Mouse (Mus musculus): ENCODE data around the gene Lck. TPM values are rescaled to one million over a fixed set of nuclear protein-coding genes. Genes with fewer than 3 reads are reported as not detected.

Lck gene
- polyA plus RNA-seq, 2 experiments = 6.3 to 9.9 TPM

DNA sequence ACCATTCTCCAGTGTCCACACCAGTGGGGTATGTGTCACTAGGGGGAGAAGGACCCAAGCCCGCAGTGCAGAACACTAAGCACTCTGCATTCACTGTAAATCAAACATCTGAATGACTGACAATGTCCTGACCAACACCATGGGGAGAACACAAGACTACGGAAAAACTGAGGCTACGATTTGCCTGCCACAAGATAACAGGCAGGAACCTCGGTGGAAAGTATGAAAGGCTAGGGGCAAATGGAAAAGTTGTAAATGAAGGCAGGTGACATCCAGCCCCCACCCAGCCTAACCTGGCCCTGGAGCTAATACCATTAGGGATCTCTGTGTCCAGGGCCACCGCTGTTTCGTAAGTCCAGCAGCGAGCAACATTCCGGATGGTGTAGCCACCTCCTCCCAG is 54.9 kb downstream of the Lck start:
- 82% methylated on average over 8 of the region's 8 CpGs for WGBS

GRCm38 (mm10) chr4:129516925-129517324 is 56.5 kb downstream of the Lck start:
- Histone ChIP-seq H3K9me3 (ENCODE audit: control insufficient read depth, low read length) (no peaks in the 10 kb centered on the region), H3K4me1 (ENCODE audit: control insufficient read depth, insufficient read depth, low read length) (peaks cover 6% of the 10 kb centered on the region; the same call in 1 of the 2 replicates), H3K27ac (replicated peaks; ENCODE audit: low read depth, low read length) (0 out of 2 replicates have a peak overlapping the region, but pooled peaks have one; percentile 38), H3K27me3 (ENCODE audit: control insufficient read depth, insufficient read depth, low read length) (no peaks in the 10 kb centered on the region), H3K4me3 (replicated peaks; ENCODE audit: low read length) (no peak overlapping the region), H3K36me3 (ENCODE audit: control insufficient read depth, insufficient read depth, low read length) (peaks cover 58% of the 10 kb centered on the region), H3K4me2 (replicated peaks; ENCODE audit: low read depth, low read length, severe bottlenecking) (no peak overlapping the region), H3K9ac (ENCODE audit: low read depth, low read length, severe bottlenecking) (no peak overlapping the region)
- 28% methylated on average over 2 of the region's 2 CpGs for WGBS
- TF ChIP-seq POLR2A (IDR thresholded peaks at IDR 0.05; ENCODE audit: borderline replicate concordance, extremely low read depth, insufficient read depth, insufficient read length) = no peak
- DNase-seq (ENCODE audit: low spot score) (no peak), ATAC-seq (ENCODE audit: low FRiP score, low read depth) (no peak)

More for the DNA sequence above, 54.9 kb downstream of the Lck start:
- H3K9ac ChIP-seq (ENCODE audit: low read depth, low read length, severe bottlenecking) = no peak overlapping the region
- ATAC-seq (ENCODE audit: low FRiP score, low read depth) (no peak), DNase-seq (ENCODE audit: low spot score) (no peak)
- TF ChIP-seq POLR2A (IDR thresholded peaks at IDR 0.05; ENCODE audit: borderline replicate concordance, extremely low read depth, insufficient read depth, insufficient read length) = no peak
- H3K27ac ChIP-seq (replicated peaks; ENCODE audit: low read depth, low read length) = no peak overlapping the region
- H3K4me2 ChIP-seq (replicated peaks; ENCODE audit: low read depth, low read length, severe bottlenecking) = no peak overlapping the region
- no peaks in the 10 kb centered on the region; the same call in 1 of the 2 replicates for H3K4me1 ChIP-seq (ENCODE audit: control insufficient read depth, insufficient read depth, low read length)
- H3K4me3 ChIP-seq (replicated peaks; ENCODE audit: low read length) = no peak overlapping the region
- H3K9me3 ChIP-seq (ENCODE audit: control insufficient read depth, low read length) = no peaks in the 10 kb centered on the region
- H3K36me3 ChIP-seq (ENCODE audit: control insufficient read depth, insufficient read depth, low read length) = peaks cover 74% of the 10 kb centered on the region
- H3K27me3 ChIP-seq (ENCODE audit: control insufficient read depth, insufficient read depth, low read length) = no peaks in the 10 kb centered on the region

DNA sequence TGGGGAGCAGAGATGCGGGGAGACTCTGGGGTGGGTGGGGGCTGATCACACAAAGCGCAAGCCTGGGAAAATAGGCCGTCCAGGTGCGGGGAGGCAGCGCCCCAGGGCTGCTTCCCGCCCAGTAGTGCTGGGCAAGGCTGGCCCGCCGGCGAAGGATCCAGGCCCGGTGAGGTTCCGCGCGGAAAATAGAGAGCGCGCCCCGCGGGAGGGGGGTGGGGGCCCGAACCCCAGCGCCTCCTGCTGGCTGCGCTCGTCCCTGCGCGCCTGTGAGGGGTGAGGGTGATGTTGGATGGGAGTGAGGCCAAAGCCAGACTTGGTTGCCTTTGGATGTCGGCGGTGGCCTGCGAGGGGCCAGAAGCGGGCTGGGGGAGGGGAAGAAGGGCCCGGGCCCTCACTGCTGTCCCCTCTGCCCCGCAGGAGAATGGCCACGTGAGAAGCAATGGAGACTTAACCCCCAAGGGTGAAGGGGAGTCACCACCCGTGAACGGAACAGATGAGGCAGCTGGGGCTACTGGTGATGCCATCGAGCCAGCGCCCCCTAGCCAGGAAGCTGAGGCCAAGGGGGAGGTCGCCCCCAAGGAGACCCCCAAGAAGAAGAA is 59.0 kb downstream of the Lck start:
- H3K36me3 ChIP-seq (ENCODE audit: control insufficient read depth, insufficient read depth, low read length) = peaks cover 40% of the 10 kb centered on the region
- no peaks in the 10 kb centered on the region for H3K9me3 ChIP-seq (ENCODE audit: control insufficient read depth, low read length)
- peak; percentile 41; the same call in 1 of the 2 replicates for ATAC-seq (ENCODE audit: low FRiP score, low read depth)
- H3K4me3 ChIP-seq (replicated peaks; ENCODE audit: low read length) = peak overlapping the region; percentile 100
- WGBS = under 1% methylated on average over 30 of the region's 35 CpGs
- H3K27me3 ChIP-seq (ENCODE audit: control insufficient read depth, insufficient read depth, low read length) = no peaks in the 10 kb centered on the region
- peak overlapping the region; percentile 67 for H3K4me2 ChIP-seq (replicated peaks; ENCODE audit: low read depth, low read length, severe bottlenecking)
- TF ChIP-seq POLR2A (IDR thresholded peaks at IDR 0.05; ENCODE audit: borderline replicate concordance, extremely low read depth, insufficient read depth, insufficient read length) = no peak
- H3K9ac ChIP-seq (ENCODE audit: low read depth, low read length, severe bottlenecking) = peak overlapping the region; percentile 100
- peak overlapping the region; percentile 97 for H3K27ac ChIP-seq (replicated peaks; ENCODE audit: low read depth, low read length)
- DNase-seq (ENCODE audit: low spot score) = peak; percentile 64
- peaks cover 10% of the 10 kb centered on the region; the same call in 1 of the 2 replicates for H3K4me1 ChIP-seq (ENCODE audit: control insufficient read depth, insufficient read depth, low read length)

GRCm38 (mm10) chr4:129513891-129514290 is 59.5 kb downstream of the Lck start:
- Histone ChIP-seq H3K9me3 (ENCODE audit: control insufficient read depth, low read length) (no peaks in the 10 kb centered on the region), H3K36me3 (ENCODE audit: control insufficient read depth, insufficient read depth, low read length) (peaks cover 38% of the 10 kb centered on the region), H3K27me3 (ENCODE audit: control insufficient read depth, insufficient read depth, low read length) (no peaks in the 10 kb centered on the region), H3K9ac (ENCODE audit: low read depth, low read length, severe bottlenecking) (peak overlapping the region; percentile 100), H3K4me1 (ENCODE audit: control insufficient read depth, insufficient read depth, low read length) (peaks cover 10% of the 10 kb centered on the region; the same call in 1 of the 2 replicates), H3K4me3 (replicated peaks; ENCODE audit: low read length) (peak overlapping the region; percentile 100), H3K4me2 (replicated peaks; ENCODE audit: low read depth, low read length, severe bottlenecking) (peak overlapping the region; percentile 67), H3K27ac (replicated peaks; ENCODE audit: low read depth, low read length) (peak overlapping the region; percentile 97)
- no peak for DNase-seq (ENCODE audit: low spot score)
- WGBS = 9% methylated on average over 10 of the region's 57 CpGs
- no peak for TF ChIP-seq POLR2A (IDR thresholded peaks at IDR 0.05; ENCODE audit: borderline replicate concordance, extremely low read depth, insufficient read depth, insufficient read length)
- ATAC-seq (ENCODE audit: low FRiP score, low read depth) = peak; percentile 13

DNA sequence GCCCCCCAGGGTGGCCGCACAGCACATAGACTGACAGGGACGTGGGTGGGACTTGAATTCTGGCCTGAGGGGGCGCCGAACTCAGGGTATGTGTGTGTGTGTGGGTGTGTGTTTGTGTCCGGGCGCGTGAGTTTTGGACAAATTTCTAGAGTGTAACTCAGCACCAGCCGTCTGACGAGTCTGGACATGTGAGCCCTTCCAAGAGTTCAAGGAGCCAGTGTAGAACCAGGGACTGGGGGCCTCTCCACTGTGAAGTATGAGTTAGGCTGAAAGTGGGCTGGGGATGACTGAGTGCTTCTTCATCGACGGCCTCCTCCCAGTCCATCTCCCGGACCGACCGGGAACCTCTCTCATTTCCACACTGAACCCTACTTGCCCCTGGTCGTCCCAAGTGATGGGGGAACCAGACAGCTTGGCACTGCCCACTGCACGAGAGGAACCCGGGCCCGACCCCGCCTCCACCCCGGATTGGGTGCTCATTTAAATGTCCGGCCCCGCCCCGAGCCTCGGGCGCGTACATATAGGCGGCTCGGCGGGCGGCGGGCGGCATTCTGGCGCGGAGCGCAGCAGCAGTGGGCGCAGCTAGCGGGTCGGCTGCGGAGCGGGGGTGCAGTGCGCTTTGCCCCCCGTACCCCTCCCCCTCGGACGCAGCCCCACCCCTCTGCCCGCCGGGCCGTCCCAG is 60.2 kb downstream of the Lck start, which contains the start of gene Marcksl1:
Gene Marcksl1, plus strand, starts transcription at position 496 of the 682 bp plus-strand sequence.
- WGBS = 9% methylated on average over 28 of the region's 47 CpGs
- DNase-seq (ENCODE audit: low spot score) (peak; percentile 90), ATAC-seq (ENCODE audit: low FRiP score, low read depth) (peak; percentile 90)
- Histone ChIP-seq H3K27me3 (ENCODE audit: control insufficient read depth, insufficient read depth, low read length) (no peaks in the 10 kb centered on the region), H3K4me2 (replicated peaks; ENCODE audit: low read depth, low read length, severe bottlenecking) (peak within 1 kb of the TSS; percentile 67), H3K27ac (replicated peaks; ENCODE audit: low read depth, low read length) (peak within 1 kb of the TSS; percentile 97), H3K36me3 (ENCODE audit: control insufficient read depth, insufficient read depth, low read length) (peaks cover 31% of the 10 kb centered on the region), H3K4me3 (replicated peaks; ENCODE audit: low read length) (peak within 1 kb of the TSS; percentile 100), H3K4me1 (ENCODE audit: control insufficient read depth, insufficient read depth, low read length) (peaks cover 10% of the 10 kb centered on the region; the same call in 1 of the 2 replicates), H3K9me3 (ENCODE audit: control insufficient read depth, low read length) (no peaks in the 10 kb centered on the region), H3K9ac (ENCODE audit: low read depth, low read length, severe bottlenecking) (peak within 1 kb of the TSS; percentile 100)
- TF ChIP-seq POLR2A (IDR thresholded peaks at IDR 0.05; ENCODE audit: borderline replicate concordance, extremely low read depth, insufficient read depth, insufficient read length) = peak; percentile 94
